Mouse (Mus musculus): ENCODE results near the gene Gm13420.
"Not testable (repeated sequence)": the region's sequence is repeated elsewhere in the genome, so short reads cannot be mapped to it uniquely, and the experiment has no call there.

Gm13420 gene

DNA sequence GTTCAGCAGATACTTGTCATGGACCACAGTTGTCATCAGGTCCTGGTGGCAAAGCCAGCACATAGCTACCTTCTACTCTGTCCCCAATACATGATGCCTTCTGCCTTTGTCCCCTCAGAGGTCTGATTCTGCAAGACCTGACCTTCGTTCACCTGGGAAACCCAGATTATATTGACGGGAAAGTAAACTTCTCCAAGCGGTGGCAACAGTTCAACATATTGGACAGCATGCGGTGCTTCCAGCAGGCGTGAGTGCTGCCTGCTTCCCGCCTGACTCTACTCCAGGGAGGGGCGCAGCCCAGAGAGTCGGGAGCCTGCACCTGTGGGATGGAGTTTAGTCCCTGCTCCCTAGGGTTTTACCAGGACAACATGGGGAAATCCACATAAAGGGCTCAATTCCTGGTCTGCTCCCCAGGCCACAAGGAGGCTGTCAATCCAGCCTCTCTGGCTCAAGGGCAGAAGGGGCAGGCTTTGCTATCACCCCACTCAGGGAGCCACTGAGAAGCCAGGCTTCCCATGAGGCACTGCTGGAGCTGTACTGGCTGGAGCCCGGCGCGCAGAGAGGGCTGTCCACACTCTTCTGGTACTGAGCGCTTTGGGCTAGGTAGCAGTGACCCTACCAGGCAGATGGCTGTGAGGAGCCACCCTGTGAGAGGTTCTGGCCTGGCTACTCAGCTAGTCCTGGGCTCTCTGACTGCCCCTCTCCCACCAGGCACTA lies 14.1 kb downstream of the Gm13420 start:
- no peak for DNase-seq (ENCODE audit: low spot score)

DNA sequence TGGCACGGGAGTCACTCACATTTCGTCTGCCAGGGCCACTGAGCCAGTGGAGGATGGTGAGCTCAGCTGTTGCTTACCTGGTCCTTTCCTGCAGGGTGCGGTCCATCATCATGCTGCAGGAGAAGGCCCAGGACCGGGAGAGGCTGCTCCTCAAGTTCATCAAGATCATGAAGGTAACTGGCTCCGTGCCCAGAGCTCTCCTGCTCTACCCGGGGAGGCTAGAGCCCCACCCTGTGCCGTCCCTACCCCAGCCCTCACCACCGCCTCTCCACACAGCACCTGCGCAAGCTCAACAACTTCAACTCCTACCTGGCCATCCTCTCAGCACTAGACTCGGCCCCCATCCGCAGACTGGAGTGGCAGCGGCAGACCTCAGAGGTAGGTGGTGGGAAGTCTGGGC lies 15.8 kb downstream of the Gm13420 start:
- peak; percentile 28 for DNase-seq (ENCODE audit: low spot score)

DNA sequence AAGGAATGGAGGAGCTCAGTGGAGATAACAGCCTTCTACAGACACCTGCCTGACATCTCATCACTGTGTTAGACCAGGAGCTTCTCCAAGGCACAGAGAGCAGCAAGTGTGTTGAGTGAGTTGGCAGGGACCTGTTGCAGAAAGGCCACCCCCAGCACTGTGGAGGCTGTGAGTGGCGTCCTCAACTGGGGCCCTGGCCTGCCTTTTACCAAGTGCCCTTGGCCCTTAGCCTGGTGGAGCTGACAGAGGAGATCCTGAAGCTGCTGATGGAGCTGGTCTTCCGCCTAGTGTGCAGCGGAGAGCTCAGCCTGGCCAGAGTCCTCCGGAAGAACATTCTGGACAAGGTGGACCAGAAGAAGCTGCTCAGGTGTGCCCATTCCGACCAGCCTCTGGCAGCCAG lies 18.1 kb downstream of the Gm13420 start:
- DNase-seq (ENCODE audit: low spot score), result no peak

- no peak for DNase-seq (ENCODE audit: low spot score)
These were observed 18.9 kb downstream of the Gm13420 start for GRCm38 (mm10) chr2:29732559-29732958.

DNA sequence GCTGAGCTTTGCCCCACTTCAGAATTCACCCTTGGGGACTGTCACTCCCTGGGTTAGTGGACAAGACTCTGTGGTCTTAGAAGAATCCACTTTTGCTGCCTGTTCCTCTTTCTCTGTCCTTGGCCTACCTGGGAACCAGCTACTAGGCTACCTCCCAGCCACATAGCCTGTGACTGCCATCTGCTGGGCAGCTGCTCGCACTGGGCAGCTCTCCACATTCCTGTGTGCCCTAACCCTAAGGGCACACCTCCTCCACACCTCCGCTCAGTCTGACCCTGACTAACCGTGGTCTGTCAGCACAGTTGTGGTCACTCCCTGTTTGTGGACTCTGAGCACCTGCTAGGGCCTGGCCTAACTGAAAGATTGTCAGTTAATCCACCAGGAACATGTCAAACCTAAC lies 19.9 kb downstream of the Gm13420 start:
- peak; percentile 60 for DNase-seq (ENCODE audit: low spot score)

DNA sequence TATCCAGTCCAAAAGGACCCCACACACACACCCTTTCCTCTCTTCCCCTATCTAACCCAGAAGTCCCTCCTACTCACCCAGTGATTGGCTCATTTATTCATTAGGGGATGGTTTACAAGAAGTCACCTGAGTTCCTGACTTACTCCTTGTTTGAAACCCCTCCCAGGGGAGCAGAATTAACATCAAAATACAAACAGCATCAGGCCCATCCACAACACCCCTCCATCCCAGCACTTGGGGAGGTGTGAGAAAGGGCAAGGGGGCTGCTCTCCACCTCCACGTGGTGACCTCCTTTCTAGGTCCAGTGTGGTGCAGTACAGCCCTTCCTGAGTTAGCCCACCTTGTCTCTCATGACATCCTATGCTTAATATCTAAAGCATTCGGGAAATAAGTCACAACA lies 22.0 kb downstream of the Gm13420 start:
- no peak for DNase-seq (ENCODE audit: low spot score)

- DNase-seq (ENCODE audit: low spot score), result no peak
These were observed 26.7 kb downstream of the Gm13420 start for GRCm38 (mm10) chr2:29724664-29725365.

- peak; percentile 42 for DNase-seq (ENCODE audit: low spot score)
These were observed 28.4 kb downstream of the Gm13420 start for GRCm38 (mm10) chr2:29723132-29723531.

DNA sequence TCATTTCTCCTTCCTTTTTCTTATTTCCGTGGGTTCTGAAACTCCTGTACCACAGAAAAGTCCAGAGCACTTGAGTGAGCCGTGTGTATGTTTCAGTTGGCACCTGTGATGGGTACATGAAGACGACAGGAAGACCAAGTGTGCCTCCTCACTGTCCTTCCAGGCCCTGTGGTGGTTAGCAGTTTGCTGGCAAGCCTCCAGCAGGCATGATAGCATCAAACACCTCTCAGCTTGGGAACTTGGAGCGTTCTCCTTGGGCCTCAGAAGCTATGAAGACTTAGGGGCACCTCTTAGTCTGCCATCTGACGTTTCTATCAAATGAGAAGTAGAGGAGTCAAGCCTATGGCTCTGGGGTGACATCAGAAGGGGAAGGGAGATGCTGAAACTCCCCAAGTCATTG lies 32.9 kb downstream of the Gm13420 start:
- no peak for DNase-seq (ENCODE audit: low spot score)

- DNase-seq (ENCODE audit: low spot score), result peak; percentile 85
These were observed 34.8 kb downstream of the Gm13420 start for GRCm38 (mm10) chr2:29716691-29717090.

DNA sequence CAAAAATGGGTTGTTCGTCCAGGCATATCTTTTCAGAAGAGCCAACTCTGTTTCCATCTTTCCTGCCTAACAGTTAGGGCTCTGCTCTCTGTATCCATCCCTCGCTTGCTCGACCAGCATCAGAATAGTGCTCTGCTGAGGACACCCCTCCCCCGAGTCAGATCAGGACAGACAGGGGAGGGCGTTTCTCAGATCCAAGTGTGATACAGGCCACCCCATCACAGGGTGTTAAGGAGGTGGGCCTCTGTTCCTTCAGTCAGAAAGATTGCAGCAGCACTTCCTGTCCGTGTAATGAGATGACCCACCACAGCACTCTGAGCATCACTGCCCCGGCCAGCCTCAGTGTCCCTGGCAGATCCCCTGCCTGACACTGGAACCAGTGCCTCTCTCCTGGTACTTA lies 35.3 kb downstream of the Gm13420 start:
- DNase-seq (ENCODE audit: low spot score), result no peak

GRCm38 (mm10) chr2:29714127-29714526 lies 37.4 kb downstream of the Gm13420 start:
- no peak for DNase-seq (ENCODE audit: low spot score)

- no peak for DNase-seq (ENCODE audit: low spot score)
These were observed 38.0 kb downstream of the Gm13420 start for GRCm38 (mm10) chr2:29713501-29713900.

- DNase-seq (ENCODE audit: low spot score), result no peak
These were observed 39.6 kb downstream of the Gm13420 start for GRCm38 (mm10) chr2:29711877-29712276.

DNA sequence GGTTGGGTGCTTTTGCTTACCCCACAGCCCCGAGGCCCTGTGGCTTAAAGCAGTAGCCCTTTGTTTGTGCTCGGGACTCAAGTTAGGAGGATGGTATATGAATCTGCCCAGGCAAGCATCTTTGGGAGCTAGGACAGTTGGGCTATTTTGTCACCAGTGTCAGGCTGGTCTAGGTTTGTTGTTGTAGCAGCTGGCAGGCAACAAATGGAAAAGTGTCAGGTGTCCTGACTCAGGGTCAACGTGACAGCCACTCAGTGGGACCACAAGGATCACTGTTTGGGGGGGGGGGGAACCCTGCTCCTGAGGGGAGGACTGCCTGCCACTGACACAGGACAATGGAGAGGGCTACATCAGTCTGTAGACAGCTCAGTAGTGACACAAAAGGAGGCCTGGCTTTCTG lies 40.4 kb downstream of the Gm13420 start:
- DNase-seq (ENCODE audit: low spot score), result no peak

DNA sequence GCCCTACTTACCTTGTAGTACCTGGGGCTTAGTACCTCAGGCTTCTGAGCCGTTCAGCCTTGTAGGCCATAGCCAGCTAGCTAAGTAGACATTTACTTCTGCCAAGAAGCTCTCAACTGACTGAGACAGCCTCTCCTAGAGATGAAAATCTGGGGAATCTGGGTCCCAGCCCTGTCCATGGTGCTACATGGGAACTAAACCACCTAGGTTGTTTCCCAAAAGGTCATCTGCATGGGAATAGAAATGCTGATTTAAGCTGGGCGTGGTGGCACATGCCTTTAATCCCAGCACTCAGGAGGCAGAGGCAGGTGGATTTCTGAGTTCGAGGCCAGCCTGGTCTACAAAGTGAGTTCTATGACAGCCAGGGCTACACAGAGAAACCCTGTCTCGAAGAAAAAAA lies 43.3 kb downstream of the Gm13420 start:
- not testable (repeated sequence) for DNase-seq (ENCODE audit: low spot score)

DNA sequence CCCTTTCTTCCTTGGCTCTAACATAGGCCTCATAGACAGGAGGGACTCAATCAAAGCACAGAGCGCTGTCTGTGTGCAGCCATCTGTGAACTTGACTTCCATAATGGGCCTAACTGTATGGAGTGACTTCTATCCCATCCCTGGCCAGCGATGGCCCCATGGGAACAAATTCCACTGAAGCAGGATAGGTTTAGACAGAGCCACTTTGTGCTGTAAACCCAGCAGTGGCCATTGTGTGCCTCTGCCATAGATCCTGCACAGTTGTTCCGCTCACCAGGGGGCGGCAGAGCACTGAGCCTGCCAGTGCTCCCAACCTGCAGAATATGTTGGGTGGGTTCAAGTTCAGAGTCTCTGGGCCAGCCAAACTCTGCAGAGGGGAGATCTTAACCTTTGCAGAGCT lies 43.8 kb downstream of the Gm13420 start:
- DNase-seq (ENCODE audit: low spot score), result no peak

- no peak for DNase-seq (ENCODE audit: low spot score)
These were observed 44.5 kb downstream of the Gm13420 start for GRCm38 (mm10) chr2:29706726-29707620.

DNA sequence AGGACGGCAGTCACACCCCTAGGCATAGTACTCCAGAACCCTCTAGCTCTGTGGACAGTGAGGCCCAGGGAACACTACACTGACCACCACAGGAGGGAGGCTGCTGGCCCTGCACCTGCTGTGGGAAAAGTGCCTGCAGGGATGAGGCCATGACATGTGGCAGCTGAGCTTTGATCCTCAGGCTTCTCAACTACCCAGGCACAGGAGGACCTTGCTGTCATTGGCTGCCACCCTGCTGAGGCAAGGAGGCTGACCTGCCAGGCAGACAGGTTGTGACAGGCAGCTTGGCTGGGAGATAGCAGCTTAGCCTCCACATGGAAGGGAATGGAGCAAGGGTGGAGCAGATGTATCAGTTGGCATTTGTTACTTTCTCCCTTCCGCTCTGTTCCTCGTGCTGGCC lies 46.0 kb downstream of the Gm13420 start:
- no peak for DNase-seq (ENCODE audit: low spot score)

GRCm38 (mm10) chr2:29703104-29704081 lies 48.1 kb downstream of the Gm13420 start:
- DNase-seq (ENCODE audit: low spot score), result peak; percentile 31

DNA sequence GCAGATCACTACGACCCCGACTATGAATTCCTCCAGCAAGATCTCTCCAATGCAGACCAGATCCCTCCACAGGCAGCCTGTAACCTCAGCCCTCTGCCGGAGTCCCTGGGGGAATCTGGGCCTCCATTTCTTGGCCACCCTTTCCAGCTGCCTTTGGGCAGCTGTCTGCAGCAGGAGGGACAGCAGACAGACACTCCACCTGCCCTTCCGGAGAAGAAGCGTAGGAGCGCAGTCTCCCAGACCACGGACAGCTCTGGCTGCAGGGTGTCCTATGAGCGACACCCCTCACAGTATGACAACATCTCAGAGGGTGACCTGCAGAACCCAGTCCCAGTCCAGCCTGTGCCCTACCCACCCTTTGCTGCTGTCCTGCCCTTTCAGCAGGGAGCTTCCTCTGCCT lies 49.3 kb downstream of the Gm13420 start:
- no peak for DNase-seq (ENCODE audit: low spot score)

- no peak for DNase-seq (ENCODE audit: low spot score)
These were observed 50.1 kb downstream of the Gm13420 start for GRCm38 (mm10) chr2:29701393-29701792.

Data from lung, postnatal 25 days (tissue).